Mouse (Mus musculus) CH12.LX (cell line): ENCODE measurements around the gene Slc12a6.

Experiments
- CHD1 ChIP-seq: IDR thresholded peaks from 2 replicates; pipeline ENCODE4 v1.6.1; 2012; ENCODE audit warnings: low read depth, low read length, improper control_type of control experiment, inconsistent platforms
- CHD2 ChIP-seq: IDR thresholded peaks from 2 replicates; pipeline ENCODE4 v1.6.1; 2011; ENCODE audit warnings: low read length, improper control_type of control experiment
- CTCF ChIP-seq, 2 experiments: IDR thresholded peaks in 1 of 2; conservative IDR thresholded peaks in 1 of 2; 2 replicates each; pipeline ENCODE4 v1.5.1; 2011 to 2012; ENCODE audit warnings: low read depth in 2 of 2, low read length in 2 of 2, improper control_type of control experiment in 1 of 2, inconsistent platforms in 1 of 2, mild to moderate bottlenecking in 1 of 2, moderate library complexity in 1 of 2
- MAFK ChIP-seq: IDR thresholded peaks from 2 replicates; pipeline ENCODE4 v1.6.1; 2011; ENCODE audit warnings: low read length, improper control_type of control experiment; ENCODE audit not compliant: insufficient replicate concordance
- MAX ChIP-seq: IDR thresholded peaks from 2 replicates; pipeline ENCODE4 v1.6.1; 2011; ENCODE audit warnings: low read length, improper control_type of control experiment
- NELFE ChIP-seq: IDR thresholded peaks from 2 replicates; pipeline ENCODE4 v1.6.1; 2011; ENCODE audit warnings: low read depth, low read length, improper control_type of control experiment
- POLR2A ChIP-seq: IDR thresholded peaks from 2 replicates; pipeline ENCODE4 v1.6.1; 2011; ENCODE audit warnings: low read depth, mild to moderate bottlenecking, improper control_type of control experiment, low read length
- RCOR1 ChIP-seq: conservative IDR thresholded peaks from 2 replicates; pipeline ENCODE4 v1.6.1; 2012; ENCODE audit warnings: low read depth, mild to moderate bottlenecking, inconsistent platforms, low read length, improper control_type of control experiment
- SMC3 ChIP-seq: IDR thresholded peaks from 2 replicates; pipeline ENCODE4 v1.6.1; 2011; ENCODE audit warnings: low read depth, low read length, improper control_type of control experiment
- USF2 ChIP-seq: conservative IDR thresholded peaks from 2 replicates; pipeline ENCODE4 v1.6.1; 2011; ENCODE audit warnings: low read depth, low read length, improper control_type of control experiment

DNA sequence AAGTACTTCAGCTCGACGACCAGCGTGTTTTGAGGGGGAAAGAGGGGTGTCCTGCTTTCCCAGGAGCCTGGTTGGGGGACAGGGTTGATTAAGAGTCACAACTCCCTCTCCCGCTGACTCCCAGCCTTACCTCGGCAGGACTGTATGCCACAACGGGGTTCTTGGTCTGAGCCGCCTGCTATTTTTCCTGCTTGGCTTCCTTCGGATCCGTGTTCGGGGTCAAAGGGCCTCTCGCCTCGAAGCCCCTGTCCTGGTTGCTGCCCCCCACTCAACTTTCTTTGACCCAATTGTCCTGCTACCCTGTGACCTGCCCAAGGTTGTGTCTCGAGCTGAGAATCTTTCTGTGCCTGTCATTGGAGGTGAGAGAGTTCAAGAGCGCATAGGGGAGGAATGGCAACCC, 23.8 kb upstream of the Slc12a6 start:
- TF ChIP-seq MAFK (no peak), CTCF (conservative IDR thresholded peaks at IDR 0.05 in 1 of 2, IDR thresholded peaks at IDR 0.05 in 1 of 2; ENCODE audit: low read depth in 2 of 2, low read length in 2 of 2) (no peak), NELFE (no peak), CHD2 (no peak), MAX (no peak), USF2 (no peak), POLR2A (no peak), CHD1 (no peak), RCOR1 (no peak), SMC3 (no peak)
